Mouse (Mus musculus) gastrocnemius, postnatal 4 days (tissue): ENCODE measurements around the gene Lad1. TPM values are rescaled to one million over a fixed set of nuclear protein-coding genes. Genes with fewer than 3 reads are reported as not detected.
A peak's percentile ranks its signal among the peaks of the same experiment; 100 is the strongest.

Source experiments
- DNase-seq, 2 experiments: peaks; one replicate each; pipeline ENCODE4 v3.0.0; 2021 to 2022; ENCODE audit warnings: low spot score in 2 of 2, mixed read lengths in 2 of 2
- total RNA-seq, 2 experiments: library from RNA; stranded (reverse); gene quantifications; 2 replicates each; pipeline ENCODE4 v1.2.3; 2021

Lad1 gene
- total RNA-seq, 2 experiments from 2014 or later: 0.39 to 0.44 TPM

- no peak for DNase-seq
These were observed 25.3 kb downstream of the Lad1 start for GRCm38 (mm10) chr1:135843519-135844262.

DNA sequence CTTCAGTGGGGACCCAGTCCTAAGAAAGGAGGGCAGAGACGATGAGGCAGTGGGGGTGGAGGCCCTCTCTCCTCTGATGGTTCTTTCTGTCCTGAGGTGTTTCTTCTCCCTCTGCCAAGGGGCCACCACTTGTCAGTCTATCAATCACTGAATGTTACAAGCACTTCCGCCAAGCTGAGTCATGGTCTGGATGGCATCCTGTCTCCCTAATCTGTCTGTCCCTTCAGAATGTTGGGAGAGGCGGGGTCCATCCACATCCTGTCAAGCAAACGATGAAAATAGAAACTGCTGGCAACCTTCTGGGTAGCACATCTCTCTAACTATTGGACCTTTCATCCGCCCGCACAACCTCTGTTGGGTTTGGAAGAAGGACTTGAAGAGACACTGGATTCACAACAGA lies 26.1 kb downstream of the Lad1 start:
- DNase-seq: no peak

DNA sequence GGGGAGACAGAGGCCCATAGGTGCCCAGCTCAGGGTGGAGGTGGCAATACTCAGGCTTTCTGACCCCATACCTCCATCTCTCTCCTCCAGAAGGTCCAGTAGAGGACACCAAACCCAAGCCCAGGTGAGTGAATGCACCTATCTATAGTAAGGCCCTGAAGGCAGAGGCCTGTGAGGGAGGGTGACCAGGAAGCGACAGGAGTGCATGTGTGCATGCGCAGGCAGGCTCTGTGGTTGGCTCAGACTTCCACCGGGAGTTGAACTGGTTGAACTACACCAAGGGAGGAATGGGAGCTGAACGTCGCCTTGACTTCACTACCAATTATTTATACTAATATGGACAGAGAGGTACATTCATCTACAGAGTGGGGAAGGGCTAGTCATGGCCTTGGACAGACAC lies 28.2 kb downstream of the Lad1 start:
- DNase-seq: no peak

DNA sequence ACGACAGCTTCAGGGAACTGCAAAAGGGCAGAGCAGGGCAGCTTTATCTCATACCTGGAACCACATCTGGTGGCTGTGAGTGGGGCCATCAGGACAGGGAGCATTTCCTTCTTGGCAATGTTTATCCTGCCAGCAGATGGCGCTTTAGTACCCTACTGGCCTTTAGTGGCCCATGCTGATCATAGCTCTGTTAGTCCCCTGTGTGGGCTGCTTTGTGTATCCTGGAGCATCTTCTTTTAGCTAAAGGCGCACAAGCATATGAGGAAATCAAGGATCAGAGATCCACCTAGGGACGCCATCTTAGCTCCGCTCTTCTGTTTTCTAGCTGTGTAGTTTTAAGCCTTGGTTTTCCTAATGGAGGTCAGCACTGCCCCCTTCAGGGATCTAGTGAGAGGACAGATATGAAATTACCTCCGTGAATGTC lies 28.8 kb downstream of the Lad1 start:
- DNase-seq: peak in 1 of 2 experiments; percentile 44

DNA sequence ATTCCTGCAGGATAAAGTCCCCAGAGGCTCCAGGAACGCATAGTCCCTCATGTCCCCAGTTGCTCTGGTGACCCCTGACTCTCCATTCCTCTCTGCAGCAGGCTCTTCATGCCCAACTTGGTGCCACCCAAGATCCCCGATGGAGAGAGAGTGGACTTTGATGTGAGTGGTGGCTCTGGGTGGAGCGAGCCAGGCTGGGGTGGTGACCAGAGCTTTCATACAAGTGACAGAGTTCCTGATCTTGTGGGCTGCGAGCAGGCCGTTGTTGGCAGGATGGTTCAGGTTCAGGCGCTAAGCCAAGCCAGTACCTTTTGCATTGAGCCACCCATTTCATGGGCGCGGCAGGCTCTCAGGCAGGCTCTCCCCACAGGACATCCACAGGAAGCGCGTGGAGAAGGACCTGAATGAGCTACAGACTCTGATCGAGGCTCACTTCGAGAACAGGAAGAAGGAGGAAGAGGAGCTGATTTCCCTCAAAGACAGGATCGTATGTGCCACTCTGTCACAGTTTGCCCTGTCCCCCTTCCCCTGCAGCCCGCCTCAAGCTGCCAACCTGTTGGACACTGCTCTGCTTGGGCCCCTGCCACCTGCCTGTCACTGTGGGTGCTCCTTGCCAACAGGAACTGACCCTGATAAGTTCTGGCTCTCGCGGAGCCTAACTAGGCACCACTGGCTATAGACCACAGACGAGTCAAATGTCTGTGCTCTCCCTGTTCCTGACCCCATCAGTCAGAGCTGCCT lies 29.4 kb downstream of the Lad1 start:
- no peak for DNase-seq

DNA sequence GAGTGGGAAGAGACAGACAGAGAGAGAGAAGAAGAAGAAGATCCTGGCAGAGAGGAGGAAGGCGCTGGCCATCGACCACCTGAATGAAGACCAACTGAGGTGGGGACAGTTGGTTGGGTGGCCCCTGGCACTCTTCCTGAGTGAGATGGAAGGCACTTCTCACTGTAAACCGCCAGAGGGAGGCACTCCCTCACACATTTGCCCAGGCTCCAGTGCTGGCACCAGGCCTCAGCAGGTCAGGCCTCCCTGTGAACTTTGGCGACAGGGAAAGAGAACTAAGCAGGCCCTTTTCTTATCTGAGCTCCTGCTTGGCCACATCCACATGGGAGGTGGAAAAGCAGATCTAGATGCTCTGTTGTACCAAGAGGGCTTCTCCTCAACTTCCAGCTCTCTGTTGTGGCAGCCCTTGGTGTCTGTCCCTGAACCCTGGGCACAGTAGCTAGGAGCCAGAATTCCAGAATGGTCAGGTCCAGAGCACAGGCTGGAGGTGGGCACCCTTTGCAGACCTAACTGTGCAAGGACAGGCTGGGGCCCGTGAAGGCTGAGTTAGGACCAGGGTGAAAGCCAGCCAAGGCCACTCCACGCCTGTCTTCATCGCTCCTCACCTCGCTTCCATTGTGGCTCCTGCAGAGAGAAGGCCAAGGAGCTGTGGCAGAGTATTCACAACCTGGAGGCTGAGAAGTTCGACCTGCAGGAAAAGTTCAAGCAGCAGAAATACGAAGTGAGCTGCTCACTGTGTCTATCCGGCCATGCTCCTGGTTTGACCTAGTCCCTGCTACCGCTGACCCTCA lies 32.5 kb downstream of the Lad1 start:
- peak in 1 of 2 experiments; percentile 39 for DNase-seq

GRCm38 (mm10) chr1:135852044-135852756 lies 33.8 kb downstream of the Lad1 start:
- DNase-seq: no peak

GRCm38 (mm10) chr1:135853200-135853599 lies 34.8 kb downstream of the Lad1 start:
- no peak for DNase-seq

GRCm38 (mm10) chr1:135854591-135855343 lies 36.4 kb downstream of the Lad1 start:
- DNase-seq: no peak

GRCm38 (mm10) chr1:135855344-135855687 lies 36.9 kb downstream of the Lad1 start:
- no peak for DNase-seq

DNA sequence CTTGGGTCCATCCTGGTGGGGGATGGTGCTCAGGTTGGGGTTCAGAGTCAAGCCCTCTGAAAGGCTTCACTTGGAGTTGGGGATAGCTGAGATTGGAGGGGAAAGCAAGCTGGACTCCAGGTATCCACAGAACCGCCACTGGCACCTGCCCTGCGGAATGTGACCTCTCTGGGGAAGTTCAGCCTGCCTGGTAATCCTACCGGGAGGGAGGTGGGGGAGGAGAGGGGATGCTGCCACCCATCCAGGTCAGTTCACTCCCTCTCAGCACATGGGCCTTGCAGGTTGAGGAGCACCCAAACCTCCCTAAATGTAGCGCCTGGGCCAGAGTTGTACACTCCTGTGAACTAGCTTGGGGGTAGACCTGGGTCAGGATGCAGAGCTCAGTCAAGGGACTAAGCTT lies 37.7 kb downstream of the Lad1 start:
- DNase-seq: no peak

- no peak for DNase-seq
These were observed 38.9 kb downstream of the Lad1 start for GRCm38 (mm10) chr1:135857137-135857775.

- no peak for DNase-seq
These were observed 40.1 kb downstream of the Lad1 start for GRCm38 (mm10) chr1:135858533-135858932.

DNA sequence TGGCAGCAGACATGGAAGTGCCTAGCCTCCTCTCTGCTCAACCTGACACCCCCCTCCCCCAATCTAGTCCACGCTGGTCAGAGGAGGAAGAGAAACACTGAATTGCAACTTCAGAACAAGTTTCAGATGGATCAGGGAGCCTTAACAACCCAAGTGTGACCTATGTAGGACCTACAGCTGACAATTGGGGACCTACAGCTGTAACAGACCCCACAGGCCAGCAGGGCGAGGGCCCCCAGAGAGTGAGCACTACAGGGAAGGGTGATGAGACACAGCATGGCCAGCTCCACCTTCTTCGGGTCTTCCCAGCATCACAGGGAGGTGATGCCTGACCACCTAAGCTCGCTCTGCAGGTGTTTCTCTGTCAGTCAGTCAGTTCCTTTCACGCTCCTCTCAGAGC lies 42.7 kb downstream of the Lad1 start:
- DNase-seq: no peak

DNA sequence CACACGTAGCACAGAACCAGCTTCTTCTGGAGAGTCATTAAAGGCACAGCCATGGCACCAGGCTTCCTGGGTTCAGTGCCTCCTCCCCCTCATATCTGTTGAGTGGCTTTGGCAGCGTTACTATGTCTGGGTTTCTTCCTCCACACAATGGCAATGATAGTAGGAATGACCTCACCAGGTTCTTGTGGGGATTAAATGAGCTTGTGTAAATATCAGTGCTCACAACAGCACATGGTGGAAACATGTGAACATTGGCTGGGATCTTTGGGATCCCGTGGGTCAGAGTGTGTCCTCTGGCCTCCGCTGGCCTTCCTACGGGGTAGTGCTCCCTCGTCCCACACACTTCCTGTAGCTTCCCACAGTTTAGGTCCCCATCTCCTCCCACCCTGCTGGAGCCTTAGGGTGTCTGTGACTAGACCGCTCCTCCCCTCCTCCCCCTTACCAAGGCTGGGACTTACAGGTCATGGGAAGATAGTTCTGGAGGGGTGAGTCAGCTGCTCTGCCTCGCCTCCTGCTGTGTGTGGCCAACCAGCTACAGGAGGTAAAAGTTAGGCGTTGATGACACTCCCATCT lies 43.7 kb downstream of the Lad1 start:
- no peak for DNase-seq

- DNase-seq: no peak
These were observed 44.2 kb downstream of the Lad1 start for GRCm38 (mm10) chr1:135862561-135862960.

DNA sequence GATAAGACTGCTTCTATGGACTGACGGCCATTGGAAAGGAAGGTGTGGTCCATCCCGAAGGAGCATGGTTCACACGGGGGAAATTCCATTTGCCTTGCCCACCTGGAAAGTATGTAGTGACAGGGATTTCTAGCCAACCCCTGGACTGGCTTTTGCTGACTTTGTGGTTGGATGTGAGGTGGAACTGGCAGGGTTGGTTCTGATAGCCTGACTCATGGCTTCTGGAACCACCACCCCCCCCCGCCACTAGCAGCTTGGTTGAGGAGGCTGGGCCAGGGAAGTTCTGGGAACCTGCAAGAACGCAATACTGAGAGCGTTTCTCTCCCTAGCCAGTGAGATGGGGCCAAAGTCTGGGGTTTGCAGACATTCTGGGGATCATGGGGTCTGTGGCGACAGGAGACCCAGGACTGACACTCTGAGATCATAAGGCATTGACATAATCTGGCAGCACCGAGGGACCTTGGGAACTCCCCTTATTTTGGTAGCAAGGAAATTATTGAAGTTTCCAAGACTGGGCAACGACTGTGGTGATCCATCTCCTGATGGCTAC lies 45.5 kb downstream of the Lad1 start:
- DNase-seq: no peak

- DNase-seq: no peak
These were observed 46.4 kb downstream of the Lad1 start for GRCm38 (mm10) chr1:135864830-135865229.

- DNase-seq: peak; percentile 81 to 87
These were observed 47.3 kb downstream of the Lad1 start for GRCm38 (mm10) chr1:135865518-135866194.
